Mouse (Mus musculus): ENCODE data around the gene Dock10.

- TF ChIP-seq CTCF (IDR thresholded peaks at IDR 0.05; ENCODE audit: low read depth) (no peak), EP300 (IDR thresholded peaks at IDR 0.05; ENCODE audit: low read depth) (no peak)
These were observed 93.2 kb downstream of the Dock10 start for GRCm38 (mm10) chr1:80665161-80665560.
